Mouse (Mus musculus): ENCODE data around the gene Zfp42.

DNA sequence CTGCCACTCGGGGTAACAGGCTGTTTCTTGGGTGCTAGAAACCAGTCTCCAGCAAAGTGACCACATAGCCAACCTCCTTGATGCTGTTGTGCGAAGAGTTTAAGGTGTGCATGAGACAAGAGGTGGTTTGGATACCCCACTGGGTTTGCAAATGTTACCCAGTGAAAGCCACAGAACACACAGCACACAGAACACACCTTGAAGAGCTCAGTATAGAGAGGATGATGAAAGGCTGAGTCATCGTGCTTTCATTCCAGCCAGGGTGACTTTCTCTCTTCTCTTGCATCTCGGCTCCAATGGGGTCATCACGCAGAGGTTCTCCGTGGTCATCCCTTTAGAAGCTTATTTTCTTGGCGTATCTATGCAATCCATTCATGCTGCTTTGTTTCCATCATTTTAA lies 24.9 kb upstream of the Zfp42 start:
- TF ChIP-seq CTCF (IDR thresholded peaks at IDR 0.05; ENCODE audit: insufficient read depth, low read length) (no peak), POLR2A (IDR thresholded peaks at IDR 0.05; ENCODE audit: borderline replicate concordance, extremely low read depth, low read depth, low read length) (no peak)
